Mouse (Mus musculus): ENCODE data around the gene Gm28308.

GRCm38 (mm10) chr6:52219234-52219942, 6.2 kb upstream of the Gm28308 start:
- TF ChIP-seq CTCF (IDR thresholded peaks at IDR 0.05; ENCODE audit: low read depth) (no peak), EP300 (IDR thresholded peaks at IDR 0.05; ENCODE audit: low read depth) (no peak)
